Mouse (Mus musculus) brain, embryonic 14.5 days (tissue): ENCODE measurements at regions not wholly inside any gene's neighbourhood (a gene's known extent, or its start where the extent isn't known, plus 50 kb on each side); places are given as distances from the start of the nearest gene placed in this dataset.

Source experiments
- CTCF ChIP-seq: fragments of 200-500 bp; IDR thresholded peaks from 2 replicates; pipeline ENCODE4 v1.5.1; 2012; ENCODE audit warnings: inconsistent platforms, mild to moderate bottlenecking, moderate library complexity, borderline replicate concordance; ENCODE audit not compliant: insufficient read depth, insufficient read length; ENCODE audit errors: extremely low read depth
- POLR2A ChIP-seq: fragments of 200-500 bp; IDR thresholded peaks from 2 replicates; pipeline ENCODE4 v1.6.1; 2012; ENCODE audit warnings: mild to moderate bottlenecking, inconsistent platforms, borderline replicate concordance; ENCODE audit not compliant: poor library complexity, insufficient read depth, insufficient read length, severe bottlenecking; ENCODE audit errors: extremely low read depth

DNA sequence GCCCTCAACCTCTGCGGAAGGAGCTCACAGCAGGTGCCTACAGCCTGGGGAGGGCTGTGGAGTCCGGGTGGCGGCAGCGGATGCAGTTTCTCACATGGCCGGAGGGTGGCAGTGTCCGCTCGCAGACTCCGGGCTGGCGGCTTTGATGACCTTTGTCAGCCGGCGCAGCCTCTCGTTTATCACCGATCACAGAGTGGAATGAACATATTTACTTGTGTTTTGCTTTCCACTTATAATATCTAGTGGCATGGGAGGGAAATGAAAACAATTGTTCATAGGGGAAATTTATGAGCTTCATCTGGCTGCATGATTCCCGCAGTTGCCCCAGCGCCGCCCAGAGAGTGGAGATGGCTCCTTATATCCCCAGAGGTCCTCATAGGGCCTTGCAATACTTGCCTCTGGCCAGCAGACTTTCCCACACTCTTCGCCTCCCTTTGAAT, 99.2 kb upstream of the Zfp507 start:
- TF ChIP-seq POLR2A (no peak), CTCF (peak; percentile 96)
